Mouse (Mus musculus): ENCODE measurements around the gene Immp2l. TPM values are rescaled to one million over a fixed set of nuclear protein-coding genes. Genes with fewer than 3 reads are reported as not detected.

The Immp2l gene
- 0.65 and 1.7 TPM in 2 replicates for total RNA-seq (2014; rRNA removed)
- 10.9 TPM in 2 replicates for polyA plus RNA-seq (2015; fragmentation: Nextera tagmentation; extraction: Ambion mirVana)

- Histone ChIP-seq H3K4me3 (ENCODE audit: low read length) (peak within 1 kb of the TSS; percentile 78), H3K4me2 (ENCODE audit: low read depth, low read length) (peak within 1 kb of the TSS; percentile 84), H3K27me3 (ENCODE audit: insufficient read depth, low read length) (no peaks in the 10 kb centered on the region), H3K4me1 (ENCODE audit: insufficient read depth, low read length) (no peaks in the 10 kb centered on the region), H3K9ac (replicated peaks; ENCODE audit: low read length) (peak within 1 kb of the TSS; percentile 78), H3K9me3 (ENCODE audit: low read length) (no peaks in the 10 kb centered on the region), H3K27ac (peak within 1 kb of the TSS; percentile 73), H3K36me3 (ENCODE audit: insufficient read depth, low read length) (no peaks in the 10 kb centered on the region)
- ATAC-seq = peak; percentile 97
- 3% methylated on average over 58 of the region's 68 CpGs for WGBS
- peak; percentile 95 for DNase-seq (ENCODE audit: low spot score)
- TF ChIP-seq CTCF (IDR thresholded peaks at IDR 0.05; ENCODE audit: low read depth) = no peak
Observed at GRCm38 (mm10) chr12:41023511-41024421, at the start of gene Immp2l. TSS of gene Immp2l (plus strand) at chr12:41024090.

- H3K27ac ChIP-seq = no peak overlapping the region
- no peaks in the 10 kb centered on the region for H3K27me3 ChIP-seq (ENCODE audit: insufficient read depth, low read length)
- H3K9ac ChIP-seq (replicated peaks; ENCODE audit: low read length) = no peak overlapping the region
- DNase-seq (ENCODE audit: low spot score) = no peak
- H3K36me3 ChIP-seq (ENCODE audit: insufficient read depth, low read length) = no peaks in the 10 kb centered on the region
- H3K4me3 ChIP-seq (ENCODE audit: low read length) = no peak overlapping the region
- no peak for ATAC-seq
- 87% methylated on average over 2 of the region's 2 CpGs for WGBS
- H3K9me3 ChIP-seq (ENCODE audit: low read length) = no peaks in the 10 kb centered on the region
- H3K4me1 ChIP-seq (ENCODE audit: insufficient read depth, low read length) = no peaks in the 10 kb centered on the region
- TF ChIP-seq CTCF (IDR thresholded peaks at IDR 0.05; ENCODE audit: low read depth) = no peak
- H3K4me2 ChIP-seq (ENCODE audit: low read depth, low read length) = no peak overlapping the region
Observed at GRCm38 (mm10) chr12:40978719-40979500, 45.0 kb upstream of the Immp2l start.

GRCm38 (mm10) chr12:40979716-40980115 is 44.2 kb upstream of the Immp2l start:
- no peaks in the 10 kb centered on the region for H3K4me1 ChIP-seq (ENCODE audit: insufficient read depth, low read length)
- no peak overlapping the region for H3K4me2 ChIP-seq (ENCODE audit: low read depth, low read length)
- no peaks in the 10 kb centered on the region for H3K9me3 ChIP-seq (ENCODE audit: low read length)
- no peak overlapping the region for H3K4me3 ChIP-seq (ENCODE audit: low read length)
- H3K27ac ChIP-seq = no peak overlapping the region
- no peaks in the 10 kb centered on the region for H3K27me3 ChIP-seq (ENCODE audit: insufficient read depth, low read length)
- H3K36me3 ChIP-seq (ENCODE audit: insufficient read depth, low read length) = no peaks in the 10 kb centered on the region
- DNase-seq (ENCODE audit: low spot score) (peak; percentile 13), ATAC-seq (no peak)
- H3K9ac ChIP-seq (replicated peaks; ENCODE audit: low read length) = no peak overlapping the region
- 55% methylated on average over 4 of the region's 4 CpGs for WGBS
- no peak for TF ChIP-seq CTCF (IDR thresholded peaks at IDR 0.05; ENCODE audit: low read depth)

GRCm38 (mm10) chr12:40980160-40980559 is 43.7 kb upstream of the Immp2l start:
- no peak for TF ChIP-seq CTCF (IDR thresholded peaks at IDR 0.05; ENCODE audit: low read depth)
- WGBS = 76% methylated on average over 3 of the region's 3 CpGs
- DNase-seq (ENCODE audit: low spot score) (no peak), ATAC-seq (no peak)
- Histone ChIP-seq H3K9ac (replicated peaks; ENCODE audit: low read length) (no peak overlapping the region), H3K36me3 (ENCODE audit: insufficient read depth, low read length) (no peaks in the 10 kb centered on the region), H3K4me1 (ENCODE audit: insufficient read depth, low read length) (no peaks in the 10 kb centered on the region), H3K4me3 (ENCODE audit: low read length) (no peak overlapping the region), H3K27ac (no peak overlapping the region), H3K4me2 (ENCODE audit: low read depth, low read length) (no peak overlapping the region), H3K9me3 (ENCODE audit: low read length) (no peaks in the 10 kb centered on the region), H3K27me3 (ENCODE audit: insufficient read depth, low read length) (no peaks in the 10 kb centered on the region)

GRCm38 (mm10) chr12:40983021-40983420 is 40.9 kb upstream of the Immp2l start:
- Histone ChIP-seq H3K4me3 (ENCODE audit: low read length) (no peak overlapping the region), H3K36me3 (ENCODE audit: insufficient read depth, low read length) (no peaks in the 10 kb centered on the region), H3K9me3 (ENCODE audit: low read length) (no peaks in the 10 kb centered on the region), H3K4me2 (ENCODE audit: low read depth, low read length) (no peak overlapping the region), H3K27ac (no peak overlapping the region), H3K27me3 (ENCODE audit: insufficient read depth, low read length) (no peaks in the 10 kb centered on the region), H3K4me1 (ENCODE audit: insufficient read depth, low read length) (no peaks in the 10 kb centered on the region), H3K9ac (replicated peaks; ENCODE audit: low read length) (no peak overlapping the region)
- DNase-seq (ENCODE audit: low spot score) (no peak), ATAC-seq (no peak)
- TF ChIP-seq CTCF (IDR thresholded peaks at IDR 0.05; ENCODE audit: low read depth) = no peak
- WGBS = 70% methylated on average over 1 of the region's 1 CpGs

- Histone ChIP-seq H3K27me3 (ENCODE audit: insufficient read depth, low read length) (no peaks in the 10 kb centered on the region), H3K27ac (no peak overlapping the region), H3K4me3 (ENCODE audit: low read length) (no peak overlapping the region), H3K9me3 (ENCODE audit: low read length) (no peaks in the 10 kb centered on the region), H3K4me1 (ENCODE audit: insufficient read depth, low read length) (no peaks in the 10 kb centered on the region), H3K4me2 (ENCODE audit: low read depth, low read length) (no peak overlapping the region), H3K36me3 (ENCODE audit: insufficient read depth, low read length) (no peaks in the 10 kb centered on the region), H3K9ac (replicated peaks; ENCODE audit: low read length) (no peak overlapping the region)
- no peak for TF ChIP-seq CTCF (IDR thresholded peaks at IDR 0.05; ENCODE audit: low read depth)
- ATAC-seq (no peak), DNase-seq (ENCODE audit: low spot score) (no peak)
- 9% methylated on average over 4 of the region's 4 CpGs for WGBS
Observed at GRCm38 (mm10) chr12:40984735-40985134, 39.2 kb upstream of the Immp2l start.

Measured in hindbrain, postnatal 0 days (tissue).